In genomic region chr9:98955103-98955715, GRCm38 (mm10) we compare ENCODE assay signal across 8 mouse cellular contexts. TPM values are rescaled to one million over a fixed set of nuclear protein-coding genes. Genes with fewer than 3 reads are reported as not detected.
DNase-seq lines count a peak whose midpoint lies in the region; ATAC-seq and TF ChIP-seq lines count a peak whose summit lies in the region.

Foxl2 (plus strand) TSS chr9:98955288.

- H3K4me1 ChIP-seq in kidney, adult 2 months (ENCODE audit: control insufficient read depth, insufficient read depth, low read length), result no peaks in the 10 kb centered on the region
- H3K4me1 ChIP-seq in bone marrow macrophage, adult 2 months (ENCODE audit: control insufficient read depth, insufficient read depth, low read length), result peaks cover 2% of the 10 kb centered on the region; the same call in 1 of the 2 replicates
- H3K4me1 ChIP-seq in limb, embryonic 12.5 days (replicated peaks), result peaks cover 35% of the 10 kb centered on the region
- peaks cover 23% of the 10 kb centered on the region for H3K4me1 ChIP-seq in olfactory bulb, adult 2 months (ENCODE audit: control insufficient read depth, insufficient read depth, low read length)

- H3K27ac ChIP-seq in kidney, adult 2 months (ENCODE audit: insufficient read depth, low read depth, low read length), result no peak within 1 kb of the TSS
- no peak within 1 kb of the TSS for H3K27ac ChIP-seq in bone marrow macrophage, adult 2 months (ENCODE audit: insufficient read depth, low read depth, low read length)
- no peak within 1 kb of the TSS for H3K27ac ChIP-seq in limb, embryonic 12.5 days
- H3K27ac ChIP-seq in olfactory bulb, adult 2 months (ENCODE audit: insufficient read depth, low read depth, low read length), result no peak within 1 kb of the TSS

- peaks cover 24% of the 10 kb centered on the region for H3K27me3 ChIP-seq in kidney, adult 2 months (replicated peaks; ENCODE audit: control insufficient read depth, insufficient read depth, low read length)
- peaks cover 98% of the 10 kb centered on the region for H3K27me3 ChIP-seq in limb, embryonic 12.5 days

- H3K4me2 ChIP-seq in limb, embryonic 12.5 days, result peak within 1 kb of the TSS; percentile 89

- TF ChIP-seq POLR2A in kidney, adult 2 months (IDR thresholded peaks at IDR 0.05; ENCODE audit: low read depth, low read length), result no peak
- no peak for TF ChIP-seq POLR2A in bone marrow macrophage, adult 2 months (IDR thresholded peaks at IDR 0.05; ENCODE audit: borderline replicate concordance, low read depth, low read length)
- TF ChIP-seq POLR2A in olfactory bulb, adult 2 months (IDR thresholded peaks at IDR 0.05; ENCODE audit: insufficient read depth, low read depth, low read length), result no peak

- no peak for TF ChIP-seq CTCF in kidney, adult 2 months (conservative IDR thresholded peaks at IDR 0.05; ENCODE audit: insufficient read depth, insufficient read length, low read depth, low read length)
- no peak for TF ChIP-seq CTCF in bone marrow macrophage, adult 2 months (IDR thresholded peaks at IDR 0.05; ENCODE audit: low read depth, low read length)
- TF ChIP-seq CTCF in olfactory bulb, adult 2 months (IDR thresholded peaks at IDR 0.05; ENCODE audit: insufficient read depth, low read depth, low read length), result no peak

- H3K36me3 ChIP-seq in kidney, adult 2 months (ENCODE audit: control insufficient read depth, insufficient read depth, low read length), result no peaks in the 10 kb centered on the region
- H3K36me3 ChIP-seq in limb, embryonic 12.5 days, result no peaks in the 10 kb centered on the region

- peak; percentile 7; the same call in 1 of the 2 replicates for ATAC-seq in granulocyte monocyte progenitor cell, adult 5-6 weeks (replicated peaks; ENCODE audit: poor library complexity, severe bottlenecking)
- ATAC-seq in limb, embryonic 12.5 days (ENCODE audit: insufficient number of reproducible peaks, insufficient read depth, low FRiP score, low TSS enrichment, low read depth), result 0 out of 2 replicates have a peak, but pooled peaks have one; percentile 27

- peak within 1 kb of the TSS; percentile 63 for H3K9ac ChIP-seq in limb, embryonic 12.5 days (replicated peaks)

- no peak for DNase-seq in kidney, adult 2 months
- DNase-seq in kidney, adult 11 months, result no peak
- no peak for DNase-seq in adipocyte (ENCODE audit: low spot score)
- no peak for DNase-seq in urinary bladder, postnatal 25 days (ENCODE audit: low spot score)

- peak within 1 kb of the TSS; percentile 16 for H3K4me3 ChIP-seq in kidney, adult 2 months (ENCODE audit: insufficient read depth, low read depth, low read length)
- H3K4me3 ChIP-seq in bone marrow macrophage, adult 2 months (ENCODE audit: insufficient read depth, low read length), result peak within 1 kb of the TSS; percentile 34
- peak within 1 kb of the TSS; percentile 48 for H3K4me3 ChIP-seq in limb, embryonic 12.5 days (replicated peaks)
- peak within 1 kb of the TSS; percentile 38 for H3K4me3 ChIP-seq in olfactory bulb, adult 2 months (ENCODE audit: insufficient read depth, low read depth, low read length)

- H3K9me3 ChIP-seq in limb, embryonic 12.5 days, result no peaks in the 10 kb centered on the region

- WGBS in kidney, adult 2 months, result 1% methylated on average over 58 of the region's 58 CpGs
- under 1% methylated on average over 58 of the region's 58 CpGs for WGBS in limb, embryonic 12.5 days
- WGBS in olfactory bulb, adult 2 months, result 1% methylated on average over 58 of the region's 58 CpGs

RNA-seq across cellular contexts. Expression of gene Foxl2, which starts in this region (rescaled TPM):
- not detected in 2 replicates for polyA plus RNA-seq in kidney, adult 2 months (2012; rRNA removed)
- not detected in 2 replicates for polyA plus RNA-seq in bone marrow macrophage, adult 2 months (2012; ENCODE audit: insufficient read depth, insufficient read length, missing spikeins)
- not detected in 2 replicates for total RNA-seq in granulocyte monocyte progenitor cell, adult 5-6 weeks (2014; fragmentation: Nextera tagmentation)
- not detected in 2 replicates for total RNA-seq in granulocyte monocyte progenitor cell, adult 5-6 weeks (2017)
- 0.06 TPM in 1 of 2 replicates, not detected in the other for polyA plus RNA-seq in limb, embryonic 12.5 days (2016; fragmentation: Nextera tagmentation; extraction: Ambion mirVana)
- polyA plus RNA-seq in olfactory bulb, adult 2 months (2012; ENCODE audit: insufficient read depth, insufficient read length, low replicate concordance, missing spikeins), result not detected in 2 replicates

Comparison
In these comparisons a context has a peak if more than half of its experiments do, and no peak if none do; other contexts are left out.
1. Peak in ATAC-seq in granulocyte monocyte progenitor cell, adult 5-6 weeks; RNA of the gene not detected or under 1 TPM.
2. Peak in ATAC-seq, H3K4me3 ChIP-seq, H3K9ac ChIP-seq and H3K4me2 ChIP-seq in limb, embryonic 12.5 days; RNA of the gene not detected or under 1 TPM.